Mouse (Mus musculus): ENCODE data around the gene Acad10. TPM values are rescaled to one million over a fixed set of nuclear protein-coding genes. Genes with fewer than 3 reads are reported as not detected.
"Not testable (repeated sequence)": the region's sequence is repeated elsewhere in the genome, so short reads cannot be mapped to it uniquely, and the experiment has no call there.

Acad10 gene
- polyA plus RNA-seq, 1 experiment from 2014 or later: 1.6 TPM

- ATAC-seq (ENCODE audit: low FRiP score, low read depth): no peak
- no peaks in the 10 kb centered on the region for H3K36me3 ChIP-seq
- no peaks in the 10 kb centered on the region for H3K9me3 ChIP-seq
- H3K27me3 ChIP-seq: no peaks in the 10 kb centered on the region
- no peaks in the 10 kb centered on the region for H3K4me1 ChIP-seq (replicated peaks)
- no peak overlapping the region for H3K4me2 ChIP-seq
- WGBS: 87% methylated on average over 6 of the region's 6 CpGs
- no peak overlapping the region for H3K27ac ChIP-seq (replicated peaks)
- no peak overlapping the region for H3K4me3 ChIP-seq
- H3K9ac ChIP-seq: no peak overlapping the region
Measured at GRCm38 (mm10) chr5:121612036-121612435, 48.3 kb downstream of the Acad10 start.

- not testable (repeated sequence) for H3K4me3 ChIP-seq; H3K4me2 ChIP-seq; H3K9me3 ChIP-seq; ATAC-seq (ENCODE audit: low FRiP score, low read depth); H3K9ac ChIP-seq; H3K27me3 ChIP-seq; H3K4me1 ChIP-seq (replicated peaks); H3K27ac ChIP-seq (replicated peaks); H3K36me3 ChIP-seq
- WGBS: 55% methylated on average over 8 of the region's 8 CpGs
Measured at GRCm38 (mm10) chr5:121609556-121610135, 50.7 kb downstream of the Acad10 start.

- H3K4me2 ChIP-seq: no peak overlapping the region
- no peaks in the 10 kb centered on the region for H3K27me3 ChIP-seq
- H3K36me3 ChIP-seq: no peaks in the 10 kb centered on the region
- H3K9me3 ChIP-seq: no peaks in the 10 kb centered on the region
- 2% methylated on average over 2 of the region's 2 CpGs for WGBS
- no peak overlapping the region for H3K27ac ChIP-seq (replicated peaks)
- H3K9ac ChIP-seq: no peak overlapping the region
- H3K4me3 ChIP-seq: no peak overlapping the region
- peaks cover 4% of the 10 kb centered on the region; the same call in 1 of the 2 replicates for H3K4me1 ChIP-seq (replicated peaks)
- no peak for ATAC-seq (ENCODE audit: low FRiP score, low read depth)
Measured at GRCm38 (mm10) chr5:121606151-121606550, 54.2 kb downstream of the Acad10 start.

- H3K4me2 ChIP-seq; H3K9ac ChIP-seq; H3K27ac ChIP-seq (replicated peaks); H3K36me3 ChIP-seq; H3K4me3 ChIP-seq; ATAC-seq (ENCODE audit: low FRiP score, low read depth); H3K27me3 ChIP-seq; H3K9me3 ChIP-seq; H3K4me1 ChIP-seq (replicated peaks): not testable (repeated sequence)
- WGBS: 88% methylated on average over 1 of the region's 1 CpGs
Measured at GRCm38 (mm10) chr5:121603815-121604214, 56.5 kb downstream of the Acad10 start.

GRCm38 (mm10) chr5:121601547-121602299, 58.6 kb downstream of the Acad10 start:
- no peak overlapping the region for H3K4me3 ChIP-seq
- 32% methylated on average over 9 of the region's 9 CpGs for WGBS
- no peak overlapping the region for H3K4me2 ChIP-seq
- ATAC-seq (ENCODE audit: low FRiP score, low read depth): peak; percentile 56; the same call in 1 of the 2 replicates
- no peaks in the 10 kb centered on the region for H3K27me3 ChIP-seq
- peaks cover 4% of the 10 kb centered on the region; the same call in 1 of the 2 replicates for H3K4me1 ChIP-seq (replicated peaks)
- H3K27ac ChIP-seq (replicated peaks): no peak overlapping the region
- no peaks in the 10 kb centered on the region for H3K9me3 ChIP-seq
- no peak overlapping the region for H3K9ac ChIP-seq
- no peaks in the 10 kb centered on the region for H3K36me3 ChIP-seq

- no peaks in the 10 kb centered on the region for H3K36me3 ChIP-seq
- WGBS: 71% methylated on average over 13 of the region's 13 CpGs
- H3K4me1 ChIP-seq (replicated peaks): peaks cover 11% of the 10 kb centered on the region
- no peak overlapping the region for H3K9ac ChIP-seq
- no peaks in the 10 kb centered on the region for H3K9me3 ChIP-seq
- no peaks in the 10 kb centered on the region for H3K27me3 ChIP-seq
- ATAC-seq (ENCODE audit: low FRiP score, low read depth): no peak
- H3K4me3 ChIP-seq: no peak overlapping the region
- H3K27ac ChIP-seq (replicated peaks): no peak overlapping the region
- H3K4me2 ChIP-seq: no peak overlapping the region
Measured at GRCm38 (mm10) chr5:121598871-121599610, 61.3 kb downstream of the Acad10 start.

GRCm38 (mm10) chr5:121597991-121598537, 62.2 kb downstream of the Acad10 start:
- ATAC-seq (ENCODE audit: low FRiP score, low read depth): no peak
- Histone ChIP-seq H3K9ac (no peak overlapping the region), H3K4me2 (no peak overlapping the region), H3K4me3 (no peak overlapping the region), H3K36me3 (no peaks in the 10 kb centered on the region), H3K4me1 (replicated peaks) (peaks cover 19% of the 10 kb centered on the region), H3K9me3 (no peaks in the 10 kb centered on the region), H3K27ac (replicated peaks) (no peak overlapping the region), H3K27me3 (no peaks in the 10 kb centered on the region)
- 81% methylated on average over 7 of the region's 7 CpGs for WGBS

GRCm38 (mm10) chr5:121597332-121597731, 63.0 kb downstream of the Acad10 start:
- ATAC-seq (ENCODE audit: low FRiP score, low read depth): no peak
- WGBS: 80% methylated on average over 4 of the region's 4 CpGs
- Histone ChIP-seq H3K9ac (no peak overlapping the region), H3K4me2 (no peak overlapping the region), H3K4me1 (replicated peaks) (peaks cover 26% of the 10 kb centered on the region), H3K27ac (replicated peaks) (no peak overlapping the region), H3K27me3 (no peaks in the 10 kb centered on the region), H3K36me3 (no peaks in the 10 kb centered on the region), H3K4me3 (no peak overlapping the region), H3K9me3 (no peaks in the 10 kb centered on the region)

- Histone ChIP-seq H3K36me3 (no peaks in the 10 kb centered on the region), H3K9me3 (no peaks in the 10 kb centered on the region), H3K9ac (no peak overlapping the region), H3K27me3 (no peaks in the 10 kb centered on the region), H3K4me3 (no peak overlapping the region), H3K27ac (replicated peaks) (no peak overlapping the region), H3K4me1 (replicated peaks) (peaks cover 33% of the 10 kb centered on the region), H3K4me2 (no peak overlapping the region)
- ATAC-seq (ENCODE audit: low FRiP score, low read depth): no peak
- WGBS: 77% methylated on average over 6 of the region's 6 CpGs
Measured at GRCm38 (mm10) chr5:121596226-121596625, 64.1 kb downstream of the Acad10 start.

- no peaks in the 10 kb centered on the region for H3K27me3 ChIP-seq
- no peak overlapping the region for H3K4me2 ChIP-seq
- no peak overlapping the region for H3K9ac ChIP-seq
- WGBS: 83% methylated on average over 6 of the region's 6 CpGs
- H3K4me1 ChIP-seq (replicated peaks): peaks cover 35% of the 10 kb centered on the region
- ATAC-seq (ENCODE audit: low FRiP score, low read depth): no peak
- no peaks in the 10 kb centered on the region for H3K9me3 ChIP-seq
- no peaks in the 10 kb centered on the region for H3K36me3 ChIP-seq
- H3K4me3 ChIP-seq: no peak overlapping the region
- no peak overlapping the region for H3K27ac ChIP-seq (replicated peaks)
Measured at GRCm38 (mm10) chr5:121595758-121596157, 64.6 kb downstream of the Acad10 start.

- Histone ChIP-seq H3K36me3 (no peaks in the 10 kb centered on the region), H3K27me3 (no peaks in the 10 kb centered on the region), H3K4me2 (peak overlapping the region; percentile 96), H3K4me1 (replicated peaks) (peaks cover 35% of the 10 kb centered on the region), H3K9me3 (no peaks in the 10 kb centered on the region), H3K4me3 (no peak overlapping the region), H3K27ac (replicated peaks) (peak overlapping the region; percentile 82; the same call in 1 of the 2 replicates), H3K9ac (no peak overlapping the region)
- 90% methylated on average over 6 of the region's 6 CpGs for WGBS
- ATAC-seq (ENCODE audit: low FRiP score, low read depth): no peak
Measured at GRCm38 (mm10) chr5:121594714-121595313, 65.5 kb downstream of the Acad10 start.
